Mouse (Mus musculus) neutrophil, adult 5-6 weeks (primary cell): ENCODE measurements around the gene Atp6v1e1. TPM values are rescaled to one million over a fixed set of nuclear protein-coding genes. Genes with fewer than 3 reads are reported as not detected.
"Not testable (repeated sequence)": the region's sequence is repeated elsewhere in the genome, so short reads cannot be mapped to it uniquely, and the experiment has no call there.

Experiments used
- ATAC-seq: fragments of 151-379, 151-347 bp; 2 replicates; pipeline ENCODE4 v1.8.0; 2017; ENCODE audit warnings: mild to moderate bottlenecking, moderate TSS enrichment; ENCODE audit not compliant: insufficient number of reproducible peaks, poor library complexity, low FRiP score, severe bottlenecking; ENCODE audit errors: extremely low read depth
- total RNA-seq: library from RNA; stranded (forward); fragments of 200-1000 nt; gene quantifications from 2 replicates; pipeline ENCODE4 v1.2.3, GENCODE M21; 2017

Atp6v1e1 gene
- total RNA-seq, 1 experiment from 2014 or later = 192 TPM

- no peak for ATAC-seq
Observed at GRCm38 (mm10) chr6:120822937-120823614, 483 bp upstream of the Atp6v1e1 start.

DNA sequence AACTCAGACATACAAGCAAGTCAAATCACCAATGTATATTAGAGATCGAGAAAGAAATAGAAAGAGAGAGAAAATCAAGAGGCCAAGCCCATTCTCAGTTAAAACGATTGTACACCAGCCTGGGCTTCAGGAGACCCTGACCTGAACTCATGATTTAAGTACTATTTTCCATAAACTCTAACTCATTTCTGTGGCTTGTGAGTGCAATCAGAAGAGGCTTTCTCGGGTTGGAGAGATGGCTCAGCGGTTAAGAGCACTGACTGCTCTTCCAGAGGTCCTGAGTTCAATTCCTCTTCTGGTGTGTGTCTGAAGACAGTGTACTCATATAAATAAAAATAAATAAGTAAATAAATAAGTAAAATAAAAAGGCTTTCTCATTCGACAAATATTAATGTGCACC lies 878 bp downstream of the Atp6v1e1 start:
- no peak for ATAC-seq

- ATAC-seq = no peak
Observed at GRCm38 (mm10) chr6:120820941-120821340, 1.7 kb downstream of the Atp6v1e1 start.

- no peak for ATAC-seq
Observed at GRCm38 (mm10) chr6:120820144-120820543, 2.4 kb downstream of the Atp6v1e1 start.

DNA sequence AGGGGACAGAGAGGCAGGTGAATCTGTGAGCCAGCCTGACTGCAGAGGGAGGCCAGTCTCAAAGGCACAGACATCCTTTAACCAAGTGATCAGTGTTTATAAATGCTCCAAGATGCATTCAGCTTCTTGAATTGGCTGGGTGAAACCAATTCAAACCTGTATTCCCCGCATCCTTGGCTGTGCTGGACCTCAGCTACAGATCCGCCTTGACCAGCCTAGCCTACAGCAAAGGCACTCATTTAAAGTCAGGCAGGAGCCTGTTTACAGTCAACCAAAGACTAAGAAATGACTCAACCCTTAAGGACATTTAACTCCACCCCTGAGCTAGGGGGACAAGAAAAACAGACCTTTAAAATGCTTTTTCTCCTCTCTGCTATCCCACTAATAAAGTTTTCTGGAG lies 3.3 kb downstream of the Atp6v1e1 start:
- no peak for ATAC-seq

DNA sequence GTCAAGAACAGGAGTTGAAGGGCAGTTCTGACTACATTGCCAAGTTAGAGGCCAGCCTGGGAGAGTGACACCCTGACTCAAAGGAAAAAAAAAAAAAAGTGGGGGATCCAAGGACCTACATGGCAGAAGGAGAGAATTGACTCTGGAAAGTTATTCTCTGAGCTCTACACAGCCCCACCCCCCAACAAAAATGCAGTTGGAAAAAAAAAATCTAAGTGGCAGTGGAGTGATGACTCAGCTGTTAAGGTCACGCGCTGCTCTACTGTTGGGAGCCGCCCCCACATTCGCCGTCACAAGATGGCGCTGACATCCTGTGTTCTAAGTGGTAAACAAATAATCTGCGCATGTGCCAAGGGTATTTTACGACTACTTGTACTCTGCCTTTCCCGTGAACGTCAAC lies 10.6 kb downstream of the Atp6v1e1 start:
- ATAC-seq = not testable (repeated sequence)

DNA sequence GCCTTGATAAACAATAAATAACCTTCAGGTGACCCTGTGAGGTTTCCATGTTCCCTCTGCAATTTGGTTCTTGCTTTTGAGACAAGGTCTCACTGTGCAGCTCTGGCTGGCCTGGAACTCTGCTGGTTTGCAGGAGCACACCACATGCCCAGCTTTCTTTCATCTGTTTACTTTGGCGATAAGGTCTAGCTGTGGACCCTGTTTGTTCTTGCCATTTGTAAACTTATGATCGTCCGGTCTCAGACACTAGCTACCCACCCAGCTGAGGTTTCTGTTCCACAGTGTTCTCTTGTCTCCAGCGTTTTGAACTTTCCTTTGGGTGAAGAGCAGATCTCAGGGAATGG lies 14.9 kb downstream of the Atp6v1e1 start:
- no peak for ATAC-seq

DNA sequence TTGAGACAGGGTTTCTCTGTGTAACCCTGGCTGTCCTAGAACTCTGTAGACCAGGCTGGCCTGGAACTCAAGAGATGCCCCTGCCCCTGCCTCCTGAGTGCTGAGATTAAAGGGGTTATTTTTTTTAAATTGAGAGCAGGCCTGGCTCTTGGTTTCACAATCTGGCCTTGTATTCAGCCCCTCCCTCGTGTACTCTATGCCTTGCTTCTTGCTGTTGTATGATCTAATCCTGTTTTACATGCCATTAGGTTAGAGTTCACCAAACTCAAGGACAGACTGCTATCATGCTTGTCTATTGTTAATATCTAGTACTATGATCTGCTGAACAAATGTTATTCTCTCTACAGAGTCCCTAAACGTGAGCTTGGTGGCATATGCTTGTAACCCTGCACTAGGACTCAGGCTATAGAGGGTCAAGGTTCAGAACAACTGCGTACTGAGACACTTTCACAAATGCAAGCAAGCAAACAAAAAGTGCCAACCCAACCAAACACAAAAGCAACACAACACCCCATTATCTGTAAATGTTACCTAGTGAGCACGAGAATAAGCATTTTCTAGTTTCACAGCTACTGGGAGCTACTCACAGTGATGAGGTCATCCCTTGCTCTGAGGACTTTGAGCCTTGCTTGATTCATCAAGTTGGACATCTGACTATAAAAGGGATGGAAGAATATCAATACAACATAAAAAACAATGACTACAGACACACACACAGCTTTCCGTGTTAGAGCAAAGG lies 15.4 kb downstream of the Atp6v1e1 start:
- ATAC-seq = no peak

- ATAC-seq = no peak
Observed at GRCm38 (mm10) chr6:120799581-120800041, 23.0 kb downstream of the Atp6v1e1 start.

DNA sequence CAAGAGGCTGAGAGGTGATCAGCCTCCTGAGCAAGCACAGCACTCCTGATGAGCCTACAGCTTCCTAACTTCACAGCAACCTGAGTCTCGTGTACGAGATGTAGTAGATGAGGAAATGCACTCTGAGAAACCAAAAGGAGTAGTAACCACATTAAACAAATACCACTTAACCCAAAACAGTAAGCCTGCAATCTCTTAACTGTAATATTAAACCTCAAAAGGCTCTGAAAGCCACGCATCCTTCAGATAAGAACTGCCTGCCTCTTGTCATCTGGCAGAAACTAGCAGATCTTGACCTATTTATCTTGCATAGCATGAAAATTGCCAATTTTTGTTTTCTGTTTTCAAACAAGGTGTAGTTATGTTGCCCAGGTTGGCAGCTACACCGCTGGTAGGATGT lies 23.7 kb downstream of the Atp6v1e1 start:
- no peak for ATAC-seq

GRCm38 (mm10) chr6:120798019-120798418 lies 24.6 kb downstream of the Atp6v1e1 start:
- no peak for ATAC-seq

DNA sequence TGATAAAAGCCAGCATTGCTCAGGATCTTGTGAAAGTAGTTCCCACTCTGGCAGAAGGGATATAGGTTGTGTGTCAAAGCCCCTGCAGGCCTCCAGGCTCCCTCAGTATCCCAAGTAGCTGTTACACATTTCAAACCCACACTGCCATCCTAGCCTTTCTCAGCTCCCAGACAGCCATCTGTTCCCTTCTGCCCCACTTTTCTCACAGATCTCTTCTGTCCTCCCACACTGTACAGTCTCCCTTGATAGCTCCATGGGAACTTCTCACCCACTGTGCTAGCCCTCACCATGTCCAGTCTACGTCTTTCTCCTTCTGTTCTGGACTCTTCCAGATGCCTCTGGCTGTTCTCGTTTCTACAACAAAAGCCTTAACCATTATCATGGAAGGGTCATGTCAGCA lies 26.5 kb downstream of the Atp6v1e1 start:
- ATAC-seq = no peak

GRCm38 (mm10) chr6:120795422-120796086 lies 27.0 kb downstream of the Atp6v1e1 start:
- no peak for ATAC-seq

DNA sequence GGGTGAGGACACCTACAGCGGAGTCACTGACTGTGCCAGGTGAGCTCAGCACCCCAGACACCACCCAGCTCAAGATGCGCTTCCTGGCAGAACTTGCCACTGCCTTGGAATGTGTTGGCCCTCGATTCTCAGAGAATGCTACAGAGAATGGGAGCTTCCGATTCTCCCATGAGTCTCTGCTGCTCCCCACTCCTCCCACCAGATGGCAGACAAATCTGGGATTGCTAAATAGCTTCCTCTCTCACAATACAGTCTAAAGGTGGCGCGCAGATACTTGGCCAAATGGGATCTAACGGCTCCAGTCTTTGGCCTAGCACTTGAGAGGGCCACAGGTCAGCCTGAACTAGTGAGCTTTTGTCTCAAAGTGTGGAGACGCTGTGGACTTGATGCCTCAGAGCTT lies 29.6 kb downstream of the Atp6v1e1 start:
- ATAC-seq = no peak

GRCm38 (mm10) chr6:120790717-120791116 lies 31.9 kb downstream of the Atp6v1e1 start:
- no peak for ATAC-seq

DNA sequence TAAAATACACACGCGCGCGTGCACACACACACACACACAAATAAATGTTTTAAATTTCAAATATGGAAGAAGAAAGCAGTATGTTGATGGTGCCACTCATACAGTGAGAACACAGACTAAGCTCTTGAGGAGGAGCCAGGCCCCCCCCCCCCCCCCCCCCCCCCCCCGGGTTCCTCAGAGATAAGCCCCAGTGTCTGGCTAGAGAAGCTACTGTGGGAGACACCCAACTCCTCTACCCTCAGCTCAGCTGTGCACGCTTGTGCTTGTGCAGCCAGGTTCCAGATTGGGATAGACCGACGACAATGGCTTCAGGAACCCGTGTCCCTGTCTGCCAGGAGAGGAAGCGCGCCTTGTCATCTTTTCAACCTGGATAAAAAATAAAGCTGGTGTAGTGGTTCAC lies 32.4 kb downstream of the Atp6v1e1 start:
- ATAC-seq = no peak

GRCm38 (mm10) chr6:120788904-120789303 lies 33.7 kb downstream of the Atp6v1e1 start:
- ATAC-seq = no peak

- ATAC-seq = no peak
Observed at GRCm38 (mm10) chr6:120788068-120788607, 34.5 kb downstream of the Atp6v1e1 start.

DNA sequence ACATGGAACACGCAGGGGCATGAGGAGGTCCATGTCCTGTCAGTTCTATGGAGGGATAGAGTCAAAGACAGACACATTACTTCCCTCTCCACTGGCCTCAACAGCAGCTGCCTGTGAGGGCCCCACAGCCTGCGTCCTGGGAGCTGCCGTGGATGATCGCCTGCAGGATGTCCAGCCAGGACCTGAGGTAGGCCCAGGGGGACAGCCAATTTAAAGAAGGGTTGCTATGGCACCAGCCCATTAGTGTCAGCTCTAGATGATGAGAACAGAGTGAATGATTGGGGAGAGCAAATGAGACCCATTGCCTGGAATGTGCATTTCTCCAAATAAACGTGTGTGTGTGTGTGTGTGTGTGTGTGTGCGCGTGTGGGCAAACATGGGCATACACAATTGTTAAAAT lies 38.2 kb downstream of the Atp6v1e1 start:
- ATAC-seq = no peak

- no peak for ATAC-seq
Observed at GRCm38 (mm10) chr6:120782948-120783347, 39.6 kb downstream of the Atp6v1e1 start.
